Mouse (Mus musculus): ENCODE data around the gene Acvr2b. TPM values are rescaled to one million over a fixed set of nuclear protein-coding genes. Genes with fewer than 3 reads are reported as not detected.
"Not testable (repeated sequence)": the region's sequence is repeated elsewhere in the genome, so short reads cannot be mapped to it uniquely, and the experiment has no call there.

The Acvr2b gene
- polyA plus RNA-seq (2015; fragmentation: Nextera tagmentation; extraction: Ambion mirVana) = 20.9 and 22.7 TPM in 2 replicates

GRCm38 (mm10) chr9:119401801-119402214, at the start of gene Acvr2b:
Gene Acvr2b, plus strand, starts transcription at chr9:119402118.
- Histone ChIP-seq H3K4me1 (replicated peaks) (peaks cover 23% of the 10 kb centered on the region), H3K9me3 (no peaks in the 10 kb centered on the region), H3K27me3 (replicated peaks) (no peaks in the 10 kb centered on the region), H3K4me2 (replicated peaks) (peak within 1 kb of the TSS; percentile 98), H3K4me3 (replicated peaks) (peak within 1 kb of the TSS; percentile 89), H3K27ac (peak within 1 kb of the TSS; percentile 98), H3K9ac (peak within 1 kb of the TSS; percentile 97), H3K36me3 (no peaks in the 10 kb centered on the region)
- peak; percentile 96 for ATAC-seq
- 0% methylated on average over 23 of the region's 32 CpGs for WGBS

DNA sequence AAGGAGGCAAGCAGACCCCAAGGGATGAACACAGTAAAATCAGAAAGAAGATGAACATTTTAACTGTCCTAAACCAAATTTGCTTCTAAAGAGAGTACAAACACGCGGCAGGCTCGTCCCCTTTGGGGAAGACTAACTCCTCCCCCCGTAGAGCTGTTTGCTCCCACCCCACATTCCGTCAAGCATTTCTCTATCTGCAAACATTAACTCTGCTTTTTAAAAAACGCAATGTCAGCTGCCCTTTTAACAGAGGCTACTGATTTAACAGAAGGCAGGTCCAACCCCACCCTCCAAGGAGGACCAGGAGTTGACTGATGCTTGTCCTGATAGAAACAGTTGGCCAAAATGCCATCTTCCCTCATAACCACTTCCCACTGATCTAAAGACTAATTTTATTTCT, 48.0 kb upstream of the Acvr2b start:
- no peak overlapping the region for H3K4me2 ChIP-seq (replicated peaks)
- 61% methylated on average over 6 of the region's 6 CpGs for WGBS
- ATAC-seq = no peak
- 0 out of 2 replicates have a peak, but pooled peaks cover 6% of the 10 kb centered on the region for H3K4me1 ChIP-seq (replicated peaks)
- H3K36me3 ChIP-seq = 0 out of 2 replicates have a peak, but pooled peaks cover 3% of the 10 kb centered on the region
- H3K27ac ChIP-seq = no peak overlapping the region
- no peaks in the 10 kb centered on the region for H3K9me3 ChIP-seq
- H3K4me3 ChIP-seq (replicated peaks) = no peak overlapping the region
- no peak overlapping the region for H3K9ac ChIP-seq
- H3K27me3 ChIP-seq (replicated peaks) = no peaks in the 10 kb centered on the region

GRCm38 (mm10) chr9:119355943-119356342, 46.0 kb upstream of the Acvr2b start:
- Histone ChIP-seq H3K4me1 (replicated peaks) (0 out of 2 replicates have a peak, but pooled peaks cover 6% of the 10 kb centered on the region), H3K27ac (no peak overlapping the region), H3K27me3 (replicated peaks) (no peaks in the 10 kb centered on the region), H3K36me3 (no peaks in the 10 kb centered on the region), H3K4me2 (replicated peaks) (no peak overlapping the region), H3K9ac (no peak overlapping the region), H3K4me3 (replicated peaks) (no peak overlapping the region), H3K9me3 (no peaks in the 10 kb centered on the region)
- ATAC-seq = no peak
- 67% methylated on average over 6 of the region's 6 CpGs for WGBS

- Histone ChIP-seq H3K36me3 (no peaks in the 10 kb centered on the region), H3K9me3 (no peaks in the 10 kb centered on the region), H3K9ac (peak within 1 kb of the TSS; percentile 82), H3K4me2 (replicated peaks) (peak within 1 kb of the TSS; percentile 91), H3K4me1 (replicated peaks) (0 out of 2 replicates have a peak, but pooled peaks cover 6% of the 10 kb centered on the region), H3K4me3 (replicated peaks) (peak within 1 kb of the TSS; percentile 78), H3K27ac (no peak within 1 kb of the TSS), H3K27me3 (replicated peaks) (no peaks in the 10 kb centered on the region)
- peak; percentile 94 for ATAC-seq
- 2% methylated on average over 65 of the region's 65 CpGs for WGBS
Measured at GRCm38 (mm10) chr9:119357331-119358057, 44.4 kb upstream of the Acvr2b start, which contains the start of gene Xylb. Gene Xylb, plus strand, starts transcription at chr9:119357381.

- ATAC-seq = no peak; the same call in 1 of the 2 replicates
- no peaks in the 10 kb centered on the region for H3K9me3 ChIP-seq
- 36% methylated on average over 9 of the region's 9 CpGs for whole genome bisulfite sequencing
- H3K27me3 ChIP-seq (replicated peaks) = no peaks in the 10 kb centered on the region
- H3K36me3 ChIP-seq = no peaks in the 10 kb centered on the region
- peak overlapping the region; percentile 91 for H3K4me2 ChIP-seq (replicated peaks)
- peak overlapping the region; percentile 78 for H3K4me3 ChIP-seq (replicated peaks)
- no peak overlapping the region for H3K27ac ChIP-seq
- 0 out of 2 replicates have a peak, but pooled peaks cover 6% of the 10 kb centered on the region for H3K4me1 ChIP-seq (replicated peaks)
- peak overlapping the region; percentile 82 for H3K9ac ChIP-seq
Measured at GRCm38 (mm10) chr9:119358058-119358429, 43.9 kb upstream of the Acvr2b start.

DNA sequence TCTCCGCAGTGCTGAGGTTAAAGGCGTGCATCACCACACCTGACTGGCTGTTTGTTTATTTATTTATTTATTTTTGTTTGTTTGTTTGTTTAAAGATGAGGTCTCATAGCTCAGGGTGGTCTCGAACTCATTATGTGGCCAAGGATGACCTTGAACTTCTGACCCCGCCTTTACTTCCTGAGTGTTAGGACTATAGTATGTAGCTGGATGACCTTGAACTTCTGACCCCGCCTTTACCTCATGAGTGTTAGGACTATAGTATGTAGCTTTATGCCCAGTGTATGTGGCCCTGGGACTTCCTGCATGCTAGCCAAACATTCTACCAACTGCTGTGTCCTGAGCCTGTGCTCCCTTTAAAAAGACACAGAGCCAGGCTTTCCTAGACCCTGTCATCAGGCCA, 40.5 kb upstream of the Acvr2b start:
- Histone ChIP-seq H3K27me3 (replicated peaks) (no peaks in the 10 kb centered on the region), H3K4me2 (replicated peaks) (no peak overlapping the region), H3K27ac (no peak overlapping the region), H3K9me3 (no peaks in the 10 kb centered on the region), H3K36me3 (no peaks in the 10 kb centered on the region), H3K4me1 (replicated peaks) (0 out of 2 replicates have a peak, but pooled peaks cover 6% of the 10 kb centered on the region), H3K9ac (no peak overlapping the region), H3K4me3 (replicated peaks) (no peak overlapping the region)
- WGBS = 90% methylated on average over 5 of the region's 5 CpGs
- no peak for ATAC-seq

GRCm38 (mm10) chr9:119363229-119363628, 38.7 kb upstream of the Acvr2b start:
- H3K4me1 ChIP-seq (replicated peaks) = 0 out of 2 replicates have a peak, but pooled peaks cover 2% of the 10 kb centered on the region
- H3K27me3 ChIP-seq (replicated peaks) = no peaks in the 10 kb centered on the region
- H3K27ac ChIP-seq = no peak overlapping the region
- no peak overlapping the region for H3K4me3 ChIP-seq (replicated peaks)
- no peak overlapping the region for H3K4me2 ChIP-seq (replicated peaks)
- no peak overlapping the region for H3K9ac ChIP-seq
- no peaks in the 10 kb centered on the region for H3K9me3 ChIP-seq
- peaks cover 7% of the 10 kb centered on the region; the same call in 1 of the 2 replicates for H3K36me3 ChIP-seq
- WGBS = 74% methylated on average over 12 of the region's 12 CpGs
- peak; percentile 73 for ATAC-seq

DNA sequence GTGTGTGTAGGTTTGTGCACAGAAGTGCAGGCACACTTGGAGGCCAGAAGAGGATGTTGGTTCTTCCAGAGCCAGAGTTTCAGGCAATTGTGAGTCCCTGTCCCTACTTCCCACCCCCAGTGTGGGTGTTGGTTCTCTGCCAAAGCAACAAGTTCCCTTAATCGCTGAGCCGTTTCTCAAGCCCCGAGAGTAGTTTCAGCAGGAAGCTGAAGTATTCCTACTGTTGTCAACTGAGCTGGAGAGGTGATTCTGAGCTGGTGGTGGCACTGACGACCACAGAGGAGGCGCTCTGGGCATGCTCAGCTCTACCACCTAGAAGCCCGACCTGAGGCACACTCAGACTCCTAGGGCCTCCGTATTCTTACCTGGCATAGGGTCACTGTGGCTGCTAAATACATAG, 36.6 kb upstream of the Acvr2b start, which contains the start of gene Slc22a14:
Slc22a14 (minus strand) TSS at position 270 of the 400 bp plus-strand sequence.
- Histone ChIP-seq H3K36me3 (peaks cover 7% of the 10 kb centered on the region; the same call in 1 of the 2 replicates), H3K27me3 (replicated peaks) (no peaks in the 10 kb centered on the region), H3K4me3 (replicated peaks) (no peak within 1 kb of the TSS), H3K4me2 (replicated peaks) (no peak within 1 kb of the TSS), H3K9me3 (no peaks in the 10 kb centered on the region), H3K4me1 (replicated peaks) (no peaks in the 10 kb centered on the region), H3K9ac (no peak within 1 kb of the TSS), H3K27ac (no peak within 1 kb of the TSS)
- WGBS = 73% methylated on average over 7 of the region's 7 CpGs
- ATAC-seq = no peak

- Histone ChIP-seq H3K4me2 (replicated peaks) (no peak overlapping the region), H3K9me3 (no peaks in the 10 kb centered on the region), H3K27me3 (replicated peaks) (no peaks in the 10 kb centered on the region), H3K4me1 (replicated peaks) (no peaks in the 10 kb centered on the region), H3K36me3 (peaks cover 7% of the 10 kb centered on the region; the same call in 1 of the 2 replicates), H3K4me3 (replicated peaks) (no peak overlapping the region), H3K9ac (no peak overlapping the region), H3K27ac (no peak overlapping the region)
- ATAC-seq = peak; percentile 45; the same call in 1 of the 2 replicates
- WGBS = 85% methylated on average over 3 of the region's 3 CpGs
Measured at GRCm38 (mm10) chr9:119368367-119368766, 33.6 kb upstream of the Acvr2b start.

- WGBS = 83% methylated on average over 4 of the region's 4 CpGs
- H3K4me2 ChIP-seq (replicated peaks); H3K9ac ChIP-seq; H3K4me1 ChIP-seq (replicated peaks); H3K27ac ChIP-seq; H3K9me3 ChIP-seq; ATAC-seq; H3K27me3 ChIP-seq (replicated peaks); H3K4me3 ChIP-seq (replicated peaks); H3K36me3 ChIP-seq: not testable (repeated sequence)
Measured at GRCm38 (mm10) chr9:119370770-119371169, 31.1 kb upstream of the Acvr2b start.

DNA sequence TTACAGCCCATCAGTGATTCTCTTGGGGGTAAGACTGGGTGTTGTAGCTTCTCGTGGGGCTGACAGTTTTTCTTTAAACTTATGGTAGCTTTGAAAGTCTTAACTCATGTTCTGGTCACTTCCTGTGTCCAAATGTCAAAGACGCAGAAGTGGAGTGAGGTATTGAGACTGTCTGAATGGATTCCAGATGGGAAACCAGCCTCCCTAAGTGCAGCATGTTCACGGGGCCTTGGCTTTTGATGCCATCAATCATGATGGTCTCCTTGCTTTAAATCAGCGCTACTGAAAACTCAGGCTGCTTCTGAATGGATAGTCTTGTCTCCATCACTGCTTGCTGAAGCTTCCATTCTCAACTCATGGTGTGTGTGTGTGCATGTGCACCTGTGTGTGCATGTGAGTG, 30.7 kb upstream of the Acvr2b start:
- Histone ChIP-seq H3K9me3 (no peaks in the 10 kb centered on the region), H3K36me3 (peaks cover 7% of the 10 kb centered on the region; the same call in 1 of the 2 replicates), H3K9ac (no peak overlapping the region), H3K4me3 (replicated peaks) (no peak overlapping the region), H3K4me2 (replicated peaks) (no peak overlapping the region), H3K4me1 (replicated peaks) (no peaks in the 10 kb centered on the region), H3K27me3 (replicated peaks) (no peaks in the 10 kb centered on the region), H3K27ac (no peak overlapping the region)
- no peak for ATAC-seq
- 75% methylated on average over 4 of the region's 4 CpGs for WGBS

DNA sequence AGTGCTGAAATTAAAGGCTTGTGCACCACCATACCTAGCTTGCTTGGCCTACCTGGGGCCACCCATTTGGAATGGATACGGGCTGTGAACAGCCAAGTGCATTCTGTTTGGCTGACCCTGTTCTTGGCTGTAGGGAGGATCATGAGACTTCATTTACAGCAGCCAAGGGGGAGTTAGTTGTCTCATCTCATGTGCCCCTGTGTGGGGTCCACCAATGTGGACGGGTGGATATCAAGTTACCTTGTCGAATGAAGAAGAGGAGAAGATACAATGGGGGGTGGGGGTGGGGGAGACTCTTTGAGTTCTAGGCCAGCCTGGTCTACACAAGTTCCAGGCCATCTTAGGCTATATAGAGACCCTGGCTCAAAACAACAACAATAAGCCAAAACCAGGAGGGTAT, 26.9 kb upstream of the Acvr2b start:
- Histone ChIP-seq H3K9me3 (no peaks in the 10 kb centered on the region), H3K36me3 (no peaks in the 10 kb centered on the region), H3K4me2 (replicated peaks) (no peak overlapping the region), H3K9ac (no peak overlapping the region), H3K27ac (no peak overlapping the region), H3K4me3 (replicated peaks) (no peak overlapping the region), H3K4me1 (replicated peaks) (no peaks in the 10 kb centered on the region), H3K27me3 (replicated peaks) (no peaks in the 10 kb centered on the region)
- 74% methylated on average over 3 of the region's 3 CpGs for WGBS
- no peak for ATAC-seq
